Mouse (Mus musculus): ENCODE measurements around the gene Ppip5k2.

The Ppip5k2 gene

GRCm38 (mm10) chr1:97661406-97662241 is 108.6 kb downstream of the Ppip5k2 start, which contains the start of gene D1Ertd622e:
TSS of gene D1Ertd622e (minus strand) at chr1:97662074.
- DNase-seq (ENCODE audit: low spot score in 2 of 2): peak; percentile 59 to 66

- DNase-seq (ENCODE audit: low spot score in 2 of 2): peak; percentile 57 to 62
Measured at GRCm38 (mm10) chr1:97660687-97661405, 109.4 kb downstream of the Ppip5k2 start.

- DNase-seq (ENCODE audit: low spot score in 2 of 2): no peak
Measured at GRCm38 (mm10) chr1:97659405-97659804, 110.8 kb downstream of the Ppip5k2 start.

GRCm38 (mm10) chr1:97657786-97658185 is 112.4 kb downstream of the Ppip5k2 start:
- no peak for DNase-seq (ENCODE audit: low spot score in 2 of 2)

- no peak for DNase-seq (ENCODE audit: low spot score in 2 of 2)
Measured at GRCm38 (mm10) chr1:97657201-97657600, 113.0 kb downstream of the Ppip5k2 start.

Measured in frontal cortex, postnatal 25 days (tissue).